Mouse (Mus musculus): ENCODE data around the gene AL732309.1. TPM values are rescaled to one million over a fixed set of nuclear protein-coding genes. Genes with fewer than 3 reads are reported as not detected.
"Not testable (repeated sequence)": the region's sequence is repeated elsewhere in the genome, so short reads cannot be mapped to it uniquely, and the experiment has no call there.

Gene AL732309.1
- polyA plus RNA-seq, 1 experiment from 2014 or later, result 6.6 TPM

- Histone ChIP-seq H3K4me3 (ENCODE audit: low read depth, low read length) (peak overlapping the region; percentile 79), H3K4me1 (ENCODE audit: control insufficient read depth, insufficient read depth, low read length) (peaks cover 14% of the 10 kb centered on the region; the same call in 1 of the 2 replicates), H3K4me2 (ENCODE audit: low read depth) (peak overlapping the region; percentile 98), H3K27me3 (ENCODE audit: control insufficient read depth, insufficient read depth, low read length) (peaks cover 15% of the 10 kb centered on the region), H3K9ac (ENCODE audit: low read length) (peak overlapping the region; percentile 49), H3K36me3 (ENCODE audit: control insufficient read depth, insufficient read depth, low read length) (no peaks in the 10 kb centered on the region), H3K9me3 (ENCODE audit: control insufficient read depth, low read length) (no peaks in the 10 kb centered on the region), H3K27ac (ENCODE audit: low read depth, low read length) (peak overlapping the region; percentile 4; the same call in 1 of the 2 replicates)
- ATAC-seq (ENCODE audit: insufficient read depth, low FRiP score, low TSS enrichment) (peak; percentile 17), DNase-seq (ENCODE audit: low spot score) (peak; percentile 60)
- WGBS, result under 1% methylated on average over 82 of the region's 82 CpGs
These were observed 16.3 kb upstream of the AL732309.1 start for GRCm38 (mm10) chr2:25262795-25263622.

DNA sequence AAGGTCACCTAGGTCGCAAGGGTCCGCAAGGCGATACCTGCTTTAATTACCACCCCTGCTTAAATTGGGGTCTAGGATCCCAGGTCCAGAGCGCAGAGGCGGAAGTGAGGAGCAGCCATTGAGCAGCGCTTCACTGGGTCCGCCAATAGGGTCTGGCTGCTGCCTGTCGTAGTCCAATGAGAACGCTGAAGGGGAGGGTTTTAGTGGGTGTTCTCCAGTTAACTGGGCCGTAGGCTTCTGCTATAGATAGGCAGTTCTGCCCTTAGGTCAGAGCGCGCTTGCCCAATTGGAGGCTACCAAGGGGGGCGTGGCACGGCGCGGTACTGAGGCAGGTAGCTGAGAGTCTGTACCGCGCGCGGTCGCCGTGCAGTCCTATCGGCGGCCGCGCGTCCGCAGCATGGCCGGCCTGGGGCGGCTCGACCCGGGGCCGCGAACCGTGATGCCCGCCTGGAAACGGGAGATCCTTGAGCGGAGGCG, 15.7 kb upstream of the AL732309.1 start, which contains the start of gene Tprn:
Gene Tprn (plus strand): TSS at position 328 of the 477 bp plus-strand sequence.
- ATAC-seq (ENCODE audit: insufficient read depth, low FRiP score, low TSS enrichment), result peak; percentile 98
- peak; percentile 93 for DNase-seq (ENCODE audit: low spot score)
- H3K9me3 ChIP-seq (ENCODE audit: control insufficient read depth, low read length), result no peaks in the 10 kb centered on the region
- H3K36me3 ChIP-seq (ENCODE audit: control insufficient read depth, insufficient read depth, low read length), result no peaks in the 10 kb centered on the region
- H3K4me1 ChIP-seq (ENCODE audit: control insufficient read depth, insufficient read depth, low read length), result peaks cover 14% of the 10 kb centered on the region; the same call in 1 of the 2 replicates
- H3K27ac ChIP-seq (ENCODE audit: low read depth, low read length), result peak within 1 kb of the TSS; percentile 4; the same call in 1 of the 2 replicates
- H3K4me2 ChIP-seq (ENCODE audit: low read depth), result peak within 1 kb of the TSS; percentile 98
- peak within 1 kb of the TSS; percentile 79 for H3K4me3 ChIP-seq (ENCODE audit: low read depth, low read length)
- H3K27me3 ChIP-seq (ENCODE audit: control insufficient read depth, insufficient read depth, low read length), result peaks cover 15% of the 10 kb centered on the region
- H3K9ac ChIP-seq (ENCODE audit: low read length), result peak within 1 kb of the TSS; percentile 49
- WGBS, result 0% methylated on average over 39 of the region's 39 CpGs

GRCm38 (mm10) chr2:25261870-25262269, 15.2 kb upstream of the AL732309.1 start:
- DNase-seq (ENCODE audit: low spot score) (no peak), ATAC-seq (ENCODE audit: insufficient read depth, low FRiP score, low TSS enrichment) (no peak)
- no peaks in the 10 kb centered on the region for H3K36me3 ChIP-seq (ENCODE audit: control insufficient read depth, insufficient read depth, low read length)
- peaks cover 14% of the 10 kb centered on the region; the same call in 1 of the 2 replicates for H3K4me1 ChIP-seq (ENCODE audit: control insufficient read depth, insufficient read depth, low read length)
- WGBS, result 48% methylated on average over 12 of the region's 12 CpGs
- peak overlapping the region; percentile 98 for H3K4me2 ChIP-seq (ENCODE audit: low read depth)
- no peak overlapping the region for H3K27ac ChIP-seq (ENCODE audit: low read depth, low read length)
- peak overlapping the region; percentile 79 for H3K4me3 ChIP-seq (ENCODE audit: low read depth, low read length)
- no peaks in the 10 kb centered on the region for H3K9me3 ChIP-seq (ENCODE audit: control insufficient read depth, low read length)
- H3K9ac ChIP-seq (ENCODE audit: low read length), result no peak overlapping the region
- H3K27me3 ChIP-seq (ENCODE audit: control insufficient read depth, insufficient read depth, low read length), result peaks cover 15% of the 10 kb centered on the region

- Histone ChIP-seq H3K36me3 (ENCODE audit: control insufficient read depth, insufficient read depth, low read length) (no peaks in the 10 kb centered on the region), H3K27me3 (ENCODE audit: control insufficient read depth, insufficient read depth, low read length) (peaks cover 9% of the 10 kb centered on the region), H3K4me1 (ENCODE audit: control insufficient read depth, insufficient read depth, low read length) (peaks cover 18% of the 10 kb centered on the region; the same call in 1 of the 2 replicates), H3K9ac (ENCODE audit: low read length) (no peak overlapping the region), H3K9me3 (ENCODE audit: control insufficient read depth, low read length) (no peaks in the 10 kb centered on the region), H3K4me2 (ENCODE audit: low read depth) (no peak overlapping the region), H3K27ac (ENCODE audit: low read depth, low read length) (no peak overlapping the region), H3K4me3 (ENCODE audit: low read depth, low read length) (no peak overlapping the region)
- 64% methylated on average over 2 of the region's 2 CpGs for WGBS
- ATAC-seq (ENCODE audit: insufficient read depth, low FRiP score, low TSS enrichment) (no peak), DNase-seq (ENCODE audit: low spot score) (no peak)
These were observed 12.2 kb upstream of the AL732309.1 start for GRCm38 (mm10) chr2:25258887-25259286.

DNA sequence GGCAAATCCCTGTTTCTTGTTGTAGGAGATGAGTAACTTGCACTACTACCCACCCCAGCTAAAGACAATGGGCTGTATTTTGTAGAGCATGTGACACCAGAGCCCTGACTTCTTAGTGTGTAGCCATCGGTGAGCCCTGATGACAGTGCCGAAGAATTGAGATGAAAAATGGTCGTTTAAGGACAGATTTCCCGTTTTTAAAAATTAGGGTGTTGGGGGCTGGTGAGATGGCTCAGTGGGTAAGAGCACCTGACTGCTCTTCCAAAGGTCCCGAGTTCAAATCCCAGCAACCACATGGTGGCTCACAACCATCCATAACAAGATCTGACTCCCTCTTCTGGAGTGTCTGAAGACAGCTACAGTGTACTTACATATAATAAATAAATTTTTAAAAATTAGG, 10.6 kb upstream of the AL732309.1 start:
- not testable (repeated sequence) for H3K4me2 ChIP-seq (ENCODE audit: low read depth); ATAC-seq (ENCODE audit: insufficient read depth, low FRiP score, low TSS enrichment); H3K27ac ChIP-seq (ENCODE audit: low read depth, low read length); DNase-seq (ENCODE audit: low spot score); H3K4me3 ChIP-seq (ENCODE audit: low read depth, low read length); H3K4me1 ChIP-seq (ENCODE audit: control insufficient read depth, insufficient read depth, low read length); H3K27me3 ChIP-seq (ENCODE audit: control insufficient read depth, insufficient read depth, low read length); H3K9me3 ChIP-seq (ENCODE audit: control insufficient read depth, low read length); H3K36me3 ChIP-seq (ENCODE audit: control insufficient read depth, insufficient read depth, low read length); H3K9ac ChIP-seq (ENCODE audit: low read length)
- 92% methylated on average over 5 of the region's 5 CpGs for WGBS

DNA sequence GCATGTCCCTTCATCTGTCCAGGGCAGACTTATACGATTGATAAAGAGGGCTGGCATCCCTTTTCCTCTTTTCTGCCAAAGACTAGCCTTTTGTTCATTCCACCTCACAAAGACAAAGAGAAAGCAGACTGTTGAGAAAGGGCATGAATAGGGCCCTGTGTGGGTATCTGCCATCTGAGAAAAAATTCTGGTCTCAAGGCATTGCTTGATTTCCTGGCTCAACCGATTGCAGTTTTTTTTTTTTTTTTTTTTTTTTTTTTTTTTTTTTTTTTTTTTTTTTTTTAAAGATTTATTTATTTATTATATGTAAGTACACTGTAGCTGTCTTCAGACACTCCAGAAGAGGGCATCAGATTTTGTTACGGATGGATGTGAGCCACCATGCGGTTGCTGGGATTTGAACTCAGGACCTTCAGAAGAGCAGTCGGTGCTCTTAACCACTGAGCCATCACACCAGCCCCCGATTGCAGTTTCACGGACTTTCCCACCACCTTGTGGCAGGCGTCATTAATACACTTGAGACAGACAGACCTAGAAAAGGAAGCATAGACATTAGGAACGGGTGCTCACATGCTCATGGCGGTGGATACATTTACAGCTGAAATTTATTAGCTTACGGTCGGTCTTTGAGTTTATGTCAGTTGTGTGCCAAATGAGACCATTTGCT, 9.9 kb upstream of the AL732309.1 start:
- H3K4me1 ChIP-seq (ENCODE audit: control insufficient read depth, insufficient read depth, low read length); H3K27ac ChIP-seq (ENCODE audit: low read depth, low read length); ATAC-seq (ENCODE audit: insufficient read depth, low FRiP score, low TSS enrichment); H3K36me3 ChIP-seq (ENCODE audit: control insufficient read depth, insufficient read depth, low read length); H3K27me3 ChIP-seq (ENCODE audit: control insufficient read depth, insufficient read depth, low read length); DNase-seq (ENCODE audit: low spot score); H3K9me3 ChIP-seq (ENCODE audit: control insufficient read depth, low read length): not testable (repeated sequence)
- Histone ChIP-seq H3K9ac (ENCODE audit: low read length) (peak overlapping the region; percentile 90; the same call in 1 of the 2 replicates), H3K4me3 (ENCODE audit: low read depth, low read length) (peak overlapping the region; percentile 95), H3K4me2 (ENCODE audit: low read depth) (peak overlapping the region; percentile 95)
- WGBS, result 65% methylated on average over 10 of the region's 12 CpGs

- Histone ChIP-seq H3K9me3 (ENCODE audit: control insufficient read depth, low read length) (no peaks in the 10 kb centered on the region), H3K9ac (ENCODE audit: low read length) (peak within 1 kb of the TSS; percentile 90), H3K4me1 (ENCODE audit: control insufficient read depth, insufficient read depth, low read length) (peaks cover 10% of the 10 kb centered on the region; the same call in 1 of the 2 replicates), H3K4me3 (ENCODE audit: low read depth, low read length) (peak within 1 kb of the TSS; percentile 95), H3K4me2 (ENCODE audit: low read depth) (peak within 1 kb of the TSS; percentile 95), H3K27ac (ENCODE audit: low read depth, low read length) (peak within 1 kb of the TSS; percentile 62; the same call in 1 of the 2 replicates), H3K36me3 (ENCODE audit: control insufficient read depth, insufficient read depth, low read length) (peaks cover 2% of the 10 kb centered on the region), H3K27me3 (ENCODE audit: control insufficient read depth, insufficient read depth, low read length) (no peaks in the 10 kb centered on the region)
- under 1% methylated on average over 39 of the region's 39 CpGs for WGBS
- peak; percentile 88 for ATAC-seq (ENCODE audit: insufficient read depth, low FRiP score, low TSS enrichment)
- DNase-seq (ENCODE audit: low spot score), result peak; percentile 95
These were observed 8.7 kb upstream of the AL732309.1 start, which contains the start of gene Tmem203 for GRCm38 (mm10) chr2:25255284-25255779. Gene Tmem203, plus strand, starts transcription at chr2:25255439.

DNA sequence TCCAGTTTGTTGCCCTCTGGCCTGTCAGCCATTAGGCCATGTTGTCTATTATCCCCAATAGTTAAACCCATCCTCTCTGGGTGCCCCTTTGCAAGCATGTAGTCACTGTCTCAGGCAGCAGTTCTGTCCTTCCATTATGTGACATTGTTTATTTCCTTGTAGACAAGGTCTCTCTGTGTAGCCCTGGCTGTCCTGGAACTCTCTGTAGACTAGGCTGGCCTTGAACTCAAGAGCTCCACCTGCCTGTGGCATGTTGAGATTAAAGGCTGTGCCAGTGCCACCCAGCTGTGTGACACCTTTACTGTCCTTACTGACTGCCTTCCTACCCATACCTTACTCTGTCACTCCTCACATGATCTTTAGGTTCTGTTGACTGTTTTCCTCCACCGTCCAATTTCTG, 5.7 kb upstream of the AL732309.1 start:
- DNase-seq (ENCODE audit: low spot score) (no peak), ATAC-seq (ENCODE audit: insufficient read depth, low FRiP score, low TSS enrichment) (no peak)
- H3K27me3 ChIP-seq (ENCODE audit: control insufficient read depth, insufficient read depth, low read length), result no peaks in the 10 kb centered on the region
- peaks cover 10% of the 10 kb centered on the region; the same call in 1 of the 2 replicates for H3K4me1 ChIP-seq (ENCODE audit: control insufficient read depth, insufficient read depth, low read length)
- H3K27ac ChIP-seq (ENCODE audit: low read depth, low read length), result no peak overlapping the region
- peaks cover 10% of the 10 kb centered on the region for H3K36me3 ChIP-seq (ENCODE audit: control insufficient read depth, insufficient read depth, low read length)
- no peak overlapping the region for H3K4me2 ChIP-seq (ENCODE audit: low read depth)
- no peaks in the 10 kb centered on the region for H3K9me3 ChIP-seq (ENCODE audit: control insufficient read depth, low read length)
- H3K4me3 ChIP-seq (ENCODE audit: low read depth, low read length), result no peak overlapping the region
- 83% methylated on average over 1 of the region's 1 CpGs for WGBS
- no peak overlapping the region for H3K9ac ChIP-seq (ENCODE audit: low read length)
